Mouse (Mus musculus) midbrain, embryonic 11.5 days (tissue): Measurements from ENCODE around the gene Psmd11. TPM values are rescaled to one million over a fixed set of nuclear protein-coding genes. Genes with fewer than 3 reads are reported as not detected.
A peak's percentile ranks its signal among the peaks of the same experiment; 100 is the strongest.
"Not testable (repeated sequence)": the region's sequence is repeated elsewhere in the genome, so short reads cannot be mapped to it uniquely, and the experiment has no call there.

Experiments
- ATAC-seq: fragments of 200-750 bp; cut with Nextera tagmentation; 2 replicates; pipeline ENCODE4 v1.8.0; 2017; ENCODE audit warnings: moderate TSS enrichment, moderate library complexity; ENCODE audit not compliant: low FRiP score
- DNase-seq: peaks from one replicate; pipeline ENCODE4 v3.0.0; 2015; ENCODE audit warnings: low spot score; ENCODE audit errors: missing footprints
- H3K27ac ChIP-seq: fragments of 300-500 bp; sonication (generic); 2 replicates; pipeline ENCODE4 v1.5.1; 2014; ENCODE audit warnings: low read depth, low read length
- H3K27me3 ChIP-seq: fragments of 300-500 bp; sonication (generic); 2 replicates; pipeline ENCODE4 v1.6.1; 2014; ENCODE audit warnings: mild to moderate bottlenecking, low read length, moderate library complexity, mixed read lengths; ENCODE audit not compliant: control insufficient read depth, insufficient read depth
- H3K36me3 ChIP-seq: fragments of 300-500 bp; sonication (generic); 2 replicates; pipeline ENCODE4 v1.6.1; 2014; ENCODE audit warnings: mild to moderate bottlenecking, low read length, moderate library complexity, mixed read lengths; ENCODE audit not compliant: control insufficient read depth, insufficient read depth
- H3K4me1 ChIP-seq: fragments of 300-500 bp; sonication (generic); 2 replicates; pipeline ENCODE4 v1.6.1; 2014; ENCODE audit warnings: low read length; ENCODE audit not compliant: control insufficient read depth, insufficient read depth
- H3K4me2 ChIP-seq: fragments of 300-500 bp; sonication (generic); 2 replicates; pipeline ENCODE4 v1.6.1; 2014; ENCODE audit warnings: mild to moderate bottlenecking, moderate library complexity
- H3K4me3 ChIP-seq: fragments of 300-500 bp; sonication (generic); 2 replicates; pipeline ENCODE4 v1.5.1; 2014; ENCODE audit warnings: low read depth, low read length
- H3K9ac ChIP-seq: fragments of 300-500 bp; sonication (generic); 2 replicates; pipeline ENCODE4 v1.6.1; 2014; ENCODE audit warnings: low read length
- H3K9me3 ChIP-seq: fragments of 300-500 bp; sonication (generic); 2 replicates; pipeline ENCODE4 v1.6.1; 2016; ENCODE audit warnings: low read length; ENCODE audit not compliant: control insufficient read depth
- WGBS: fragments of 180-500 bp; shearing (Covaris S2); extraction: QIAGEN DNeasy Blood & Tissue Kit; methylation state at CpG from one replicate; pipeline ENCODE4 v1.1.7; 2014; 5-methylcytosine and 5-hydroxymethylcytosine counted together
- polyA plus RNA-seq: library from polyadenylated mRNA; unstranded; fragments of >200 nt; fragmentation: Nextera tagmentation; extraction: Ambion mirVana; gene quantifications from 2 replicates; pipeline ENCODE4 v1.2.1, GENCODE M21; 2014

Psmd11 gene
- polyA plus RNA-seq: 347 and 375 TPM in 2 replicates

- peak within 1 kb of the TSS; percentile 96 for H3K9ac ChIP-seq
- H3K4me2 ChIP-seq: peak within 1 kb of the TSS; percentile 83
- DNase-seq (peak; percentile 98), ATAC-seq (peak; percentile 100)
- no peaks in the 10 kb centered on the region for H3K27me3 ChIP-seq
- 0% methylated on average over 55 of the region's 58 CpGs for WGBS
- H3K9me3 ChIP-seq: no peaks in the 10 kb centered on the region
- peak within 1 kb of the TSS; percentile 65 for H3K27ac ChIP-seq
- peaks cover 8% of the 10 kb centered on the region for H3K4me1 ChIP-seq
- H3K4me3 ChIP-seq: peak within 1 kb of the TSS; percentile 98
- peaks cover 8% of the 10 kb centered on the region; the same call in 1 of the 2 replicates for H3K36me3 ChIP-seq
These were observed at the start of gene Psmd11 for GRCm38 (mm10) chr11:80428381-80429008. TSS of gene Psmd11 (plus strand) at chr11:80428615.

GRCm38 (mm10) chr11:80379184-80379583, 49.2 kb upstream of the Psmd11 start:
- not testable (repeated sequence) for H3K4me1 ChIP-seq, ATAC-seq, H3K9ac ChIP-seq, H3K36me3 ChIP-seq, H3K9me3 ChIP-seq, H3K27me3 ChIP-seq, H3K4me2 ChIP-seq, H3K4me3 ChIP-seq, H3K27ac ChIP-seq
- DNase-seq: peak; percentile 51
- WGBS: 96% methylated on average over 7 of the region's 7 CpGs

- Histone ChIP-seq H3K4me2 (peak overlapping the region; percentile 62), H3K27ac (peak overlapping the region; percentile 73; the same call in 1 of the 2 replicates), H3K4me1 (peaks cover 21% of the 10 kb centered on the region), H3K4me3 (peak overlapping the region; percentile 98), H3K9ac (peak overlapping the region; percentile 99), H3K9me3 (no peaks in the 10 kb centered on the region), H3K36me3 (peaks cover 9% of the 10 kb centered on the region; the same call in 1 of the 2 replicates), H3K27me3 (no peaks in the 10 kb centered on the region)
- peak; percentile 45 for ATAC-seq
- peak; percentile 94 for DNase-seq
- 11% methylated on average over 12 of the region's 12 CpGs for WGBS
These were observed 45.8 kb upstream of the Psmd11 start for GRCm38 (mm10) chr11:80382626-80383018.

- peak within 1 kb of the TSS; percentile 99 for H3K9ac ChIP-seq
- H3K4me3 ChIP-seq: peak within 1 kb of the TSS; percentile 98
- DNase-seq: peak; percentile 99
- H3K9me3 ChIP-seq: no peaks in the 10 kb centered on the region
- H3K4me1 ChIP-seq: peaks cover 21% of the 10 kb centered on the region
- WGBS: under 1% methylated on average over 33 of the region's 33 CpGs
- peak within 1 kb of the TSS; percentile 88 for H3K4me2 ChIP-seq
- H3K27ac ChIP-seq: peak within 1 kb of the TSS; percentile 73
- no peaks in the 10 kb centered on the region for H3K27me3 ChIP-seq
- ATAC-seq: peak; percentile 97
- peaks cover 12% of the 10 kb centered on the region; the same call in 1 of the 2 replicates for H3K36me3 ChIP-seq
These were observed 45.3 kb upstream of the Psmd11 start, which contains the start of gene Zfp207 for GRCm38 (mm10) chr11:80383019-80383625. TSS of gene Zfp207 (plus strand) at chr11:80383279.

- Histone ChIP-seq H3K36me3 (peaks cover 14% of the 10 kb centered on the region; the same call in 1 of the 2 replicates), H3K9ac (peak overlapping the region; percentile 99), H3K27me3 (no peaks in the 10 kb centered on the region), H3K4me2 (peak overlapping the region; percentile 17), H3K4me3 (peak overlapping the region; percentile 98), H3K4me1 (peaks cover 21% of the 10 kb centered on the region), H3K9me3 (no peaks in the 10 kb centered on the region), H3K27ac (peak overlapping the region; percentile 73)
- no peak for DNase-seq
- peak; percentile 50 for ATAC-seq
- WGBS: under 1% methylated on average over 20 of the region's 20 CpGs
These were observed 44.8 kb upstream of the Psmd11 start for GRCm38 (mm10) chr11:80383626-80384046.

DNA sequence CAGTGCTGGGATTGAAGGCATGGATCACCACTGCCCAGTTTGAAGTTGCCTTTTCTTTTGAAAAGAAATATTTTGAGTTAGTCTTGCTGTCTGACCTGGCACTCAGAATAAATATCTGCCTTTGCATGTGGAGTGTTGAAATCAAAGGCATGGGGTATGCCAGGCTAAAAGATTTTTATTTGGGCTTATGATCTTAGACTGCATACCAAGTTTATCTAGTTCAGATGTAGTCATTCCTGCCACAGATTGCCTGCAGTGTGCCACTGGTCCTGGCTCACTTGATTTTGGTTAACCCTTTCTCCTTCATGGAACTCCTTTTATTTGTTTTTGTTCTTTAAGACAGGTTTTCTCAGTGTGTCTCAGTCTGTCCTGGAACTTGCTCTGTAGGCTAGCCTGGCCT, 44.0 kb upstream of the Psmd11 start:
- H3K36me3 ChIP-seq: peaks cover 17% of the 10 kb centered on the region; the same call in 1 of the 2 replicates
- no peaks in the 10 kb centered on the region for H3K27me3 ChIP-seq
- peak overlapping the region; percentile 88 for H3K4me2 ChIP-seq
- no peak for ATAC-seq
- peak; percentile 85 for DNase-seq
- peaks cover 21% of the 10 kb centered on the region for H3K4me1 ChIP-seq
- peak overlapping the region; percentile 98 for H3K4me3 ChIP-seq
- peak overlapping the region; percentile 55 for H3K9ac ChIP-seq
- H3K9me3 ChIP-seq: no peaks in the 10 kb centered on the region
- H3K27ac ChIP-seq: no peak overlapping the region

- Histone ChIP-seq H3K4me1 (peaks cover 21% of the 10 kb centered on the region), H3K9me3 (no peaks in the 10 kb centered on the region), H3K27me3 (no peaks in the 10 kb centered on the region), H3K4me3 (peak overlapping the region; percentile 98), H3K9ac (peak overlapping the region; percentile 55), H3K36me3 (peaks cover 17% of the 10 kb centered on the region; the same call in 1 of the 2 replicates), H3K4me2 (peak overlapping the region; percentile 88), H3K27ac (no peak overlapping the region)
- WGBS: 71% methylated on average over 4 of the region's 4 CpGs
- ATAC-seq: no peak
- peak; percentile 79 for DNase-seq
These were observed 43.4 kb upstream of the Psmd11 start for GRCm38 (mm10) chr11:80385055-80385454.

GRCm38 (mm10) chr11:80386790-80387189, 41.6 kb upstream of the Psmd11 start:
- no peak for ATAC-seq
- H3K27ac ChIP-seq: no peak overlapping the region
- H3K4me1 ChIP-seq: peaks cover 21% of the 10 kb centered on the region
- no peak overlapping the region for H3K9ac ChIP-seq
- no peaks in the 10 kb centered on the region for H3K27me3 ChIP-seq
- H3K9me3 ChIP-seq: no peaks in the 10 kb centered on the region
- H3K4me2 ChIP-seq: peak overlapping the region; percentile 10
- DNase-seq: peak; percentile 81
- H3K4me3 ChIP-seq: no peak overlapping the region
- peaks cover 24% of the 10 kb centered on the region; the same call in 1 of the 2 replicates for H3K36me3 ChIP-seq
- 92% methylated on average over 2 of the region's 2 CpGs for WGBS

DNA sequence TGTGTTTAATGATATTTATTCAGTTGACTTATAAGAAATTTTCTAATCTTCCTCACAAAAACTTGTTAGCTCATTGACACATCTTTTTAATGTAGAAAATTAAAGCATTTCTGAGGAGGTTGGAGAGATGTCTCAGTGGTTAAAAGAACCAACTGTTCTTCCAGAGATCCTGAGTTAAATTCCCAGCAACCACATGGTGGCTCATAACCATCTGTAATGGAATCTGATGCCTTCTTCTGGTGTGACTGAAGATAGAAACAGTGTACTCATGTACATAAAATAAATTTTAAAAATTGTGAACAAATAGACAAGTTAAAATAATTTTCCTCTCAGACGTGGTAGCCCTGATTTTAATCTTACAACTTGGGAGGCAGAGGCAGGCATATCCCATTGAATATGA, 38.5 kb upstream of the Psmd11 start:
- H3K4me2 ChIP-seq: no peak overlapping the region
- H3K9ac ChIP-seq: no peak overlapping the region
- no peak overlapping the region for H3K27ac ChIP-seq
- H3K36me3 ChIP-seq: peaks cover 30% of the 10 kb centered on the region
- DNase-seq (peak; percentile 81), ATAC-seq (no peak)
- peaks cover 15% of the 10 kb centered on the region for H3K4me1 ChIP-seq
- 89% methylated on average over 1 of the region's 1 CpGs for WGBS
- no peak overlapping the region for H3K4me3 ChIP-seq
- H3K9me3 ChIP-seq: no peaks in the 10 kb centered on the region
- H3K27me3 ChIP-seq: no peaks in the 10 kb centered on the region
